Mouse (Mus musculus) CH12F3 (cell line): ENCODE data around the gene 1190005I06Rik.

Experiments
- in situ Hi-C: fragments of 300-500 bp; cut with MboI; formaldehyde crosslinking; loops from 2 replicates; pipeline ENCODE4 v1.14.3; 2020; ENCODE audit warnings: low sequenced_read_pairs

Gene 1190005I06Rik

GRCm38 (mm10) chr8:120581329-120581728 is 66.1 kb downstream of the 1190005I06Rik start:
- in situ Hi-C loops = no loop called here

- in situ Hi-C loops = no loop called here
These were observed 67.0 kb downstream of the 1190005I06Rik start for GRCm38 (mm10) chr8:120580336-120581000.

GRCm38 (mm10) chr8:120577821-120578220 is 69.6 kb downstream of the 1190005I06Rik start:
- in situ Hi-C loops = no loop called here

- in situ Hi-C loops = no loop called here
These were observed 71.6 kb downstream of the 1190005I06Rik start for GRCm38 (mm10) chr8:120575801-120576200.

- in situ Hi-C loops = no loop called here
These were observed 72.5 kb downstream of the 1190005I06Rik start for GRCm38 (mm10) chr8:120574941-120575340.

GRCm38 (mm10) chr8:120573866-120574265 is 73.6 kb downstream of the 1190005I06Rik start:
- in situ Hi-C loops = no loop called here

GRCm38 (mm10) chr8:120572534-120572933 is 74.9 kb downstream of the 1190005I06Rik start:
- in situ Hi-C loops = no loop called here

GRCm38 (mm10) chr8:120571561-120571960 is 75.9 kb downstream of the 1190005I06Rik start:
- in situ Hi-C loops = no loop called here

GRCm38 (mm10) chr8:120569939-120570715 is 77.3 kb downstream of the 1190005I06Rik start:
- in situ Hi-C loops = no loop called here

- in situ Hi-C loops = no loop called here
These were observed 78.3 kb downstream of the 1190005I06Rik start for GRCm38 (mm10) chr8:120569123-120569522.

- in situ Hi-C loops = no loop called here
These were observed 79.2 kb downstream of the 1190005I06Rik start for GRCm38 (mm10) chr8:120568164-120568798.

GRCm38 (mm10) chr8:120567731-120568130 is 79.7 kb downstream of the 1190005I06Rik start:
- in situ Hi-C loops = no loop called here

- in situ Hi-C loops = no loop called here
These were observed 80.8 kb downstream of the 1190005I06Rik start for GRCm38 (mm10) chr8:120566681-120567080.

GRCm38 (mm10) chr8:120565151-120565711 is 82.2 kb downstream of the 1190005I06Rik start:
- in situ Hi-C loops = no loop called here

- in situ Hi-C loops = no loop called here
These were observed 83.3 kb downstream of the 1190005I06Rik start for GRCm38 (mm10) chr8:120563851-120564837.

GRCm38 (mm10) chr8:120563348-120563724 is 84.1 kb downstream of the 1190005I06Rik start:
- in situ Hi-C loops = no loop called here

- in situ Hi-C loops = no loop called here
These were observed 84.6 kb downstream of the 1190005I06Rik start for GRCm38 (mm10) chr8:120562680-120563347.

GRCm38 (mm10) chr8:120561539-120562435 is 85.6 kb downstream of the 1190005I06Rik start:
- in situ Hi-C loops = no loop called here

- in situ Hi-C loops = no loop called here
These were observed 86.9 kb downstream of the 1190005I06Rik start for GRCm38 (mm10) chr8:120560535-120560934.
